Mouse (Mus musculus) liver, postnatal 0 days (tissue): ENCODE data around the gene Dennd1b.

Experiments
- CTCF ChIP-seq: sonication (generic); IDR thresholded peaks from 2 replicates; pipeline ENCODE4 v1.5.1; 2016; ENCODE audit warnings: antibody characterized with exemption, low read depth
- EP300 ChIP-seq: IDR thresholded peaks from 2 replicates; pipeline ENCODE4 v1.6.1; 2016; ENCODE audit warnings: antibody characterized with exemption, low read depth, mild to moderate bottlenecking

GRCm38 (mm10) chr1:139215311-139215710 is 252.1 kb downstream of the Dennd1b start:
- TF ChIP-seq CTCF (no peak), EP300 (no peak)
